Mouse (Mus musculus): ENCODE data around the gene Nosip.

Gene Nosip

GRCm38 (mm10) chr7:45061532-45062075, 625 bp upstream of the Nosip start:
- no peak for DNase-seq (ENCODE audit: low read depth, low spot score)

GRCm38 (mm10) chr7:45067190-45067999, 5.2 kb downstream of the Nosip start:
- H3K36me3 ChIP-seq (ENCODE audit: control insufficient read depth, insufficient read depth, low read length, poor library complexity, severe bottlenecking): no peaks in the 10 kb centered on the region
- no peak for DNase-seq (ENCODE audit: low read depth, low spot score)
- H3K27me3 ChIP-seq (ENCODE audit: control insufficient read depth, insufficient read depth, low read length, poor library complexity, severe bottlenecking): no peaks in the 10 kb centered on the region

More at GRCm38 (mm10) chr7:45061532-45062075, 625 bp upstream of the Nosip start:
- H3K27me3 ChIP-seq (ENCODE audit: control insufficient read depth, insufficient read depth, low read length, poor library complexity, severe bottlenecking): no peaks in the 10 kb centered on the region
- H3K36me3 ChIP-seq (ENCODE audit: control insufficient read depth, insufficient read depth, low read length, poor library complexity, severe bottlenecking): no peaks in the 10 kb centered on the region

- DNase-seq (ENCODE audit: low read depth, low spot score): peak; percentile 73
- H3K27me3 ChIP-seq (ENCODE audit: control insufficient read depth, insufficient read depth, low read length, poor library complexity, severe bottlenecking): no peaks in the 10 kb centered on the region
Observed at GRCm38 (mm10) chr7:45068000-45068318, 5.7 kb downstream of the Nosip start.

GRCm38 (mm10) chr7:45069671-45070070, 7.4 kb downstream of the Nosip start:
- no peaks in the 10 kb centered on the region; the same call in 1 of the 2 replicates for H3K36me3 ChIP-seq (ENCODE audit: control insufficient read depth, insufficient read depth, low read length, poor library complexity, severe bottlenecking)
- no peak for DNase-seq (ENCODE audit: low read depth, low spot score)

More at GRCm38 (mm10) chr7:45068000-45068318, 5.7 kb downstream of the Nosip start:
- H3K36me3 ChIP-seq (ENCODE audit: control insufficient read depth, insufficient read depth, low read length, poor library complexity, severe bottlenecking): no peaks in the 10 kb centered on the region

GRCm38 (mm10) chr7:45072230-45072629, 10.0 kb downstream of the Nosip start:
- Histone ChIP-seq H3K27me3 (ENCODE audit: control insufficient read depth, insufficient read depth, low read length, poor library complexity, severe bottlenecking) (no peaks in the 10 kb centered on the region), H3K36me3 (ENCODE audit: control insufficient read depth, insufficient read depth, low read length, poor library complexity, severe bottlenecking) (peaks cover 8% of the 10 kb centered on the region)
- DNase-seq (ENCODE audit: low read depth, low spot score): peak; percentile 54

More at GRCm38 (mm10) chr7:45069671-45070070, 7.4 kb downstream of the Nosip start:
- H3K27me3 ChIP-seq (ENCODE audit: control insufficient read depth, insufficient read depth, low read length, poor library complexity, severe bottlenecking): no peaks in the 10 kb centered on the region

GRCm38 (mm10) chr7:45073171-45073707, 11.0 kb downstream of the Nosip start:
- Histone ChIP-seq H3K27me3 (ENCODE audit: control insufficient read depth, insufficient read depth, low read length, poor library complexity, severe bottlenecking) (no peaks in the 10 kb centered on the region), H3K36me3 (ENCODE audit: control insufficient read depth, insufficient read depth, low read length, poor library complexity, severe bottlenecking) (peaks cover 9% of the 10 kb centered on the region)
- no peak for DNase-seq (ENCODE audit: low read depth, low spot score)

- DNase-seq (ENCODE audit: low read depth, low spot score): no peak
- H3K27me3 ChIP-seq (ENCODE audit: control insufficient read depth, insufficient read depth, low read length, poor library complexity, severe bottlenecking): no peaks in the 10 kb centered on the region
- H3K36me3 ChIP-seq (ENCODE audit: control insufficient read depth, insufficient read depth, low read length, poor library complexity, severe bottlenecking): peaks cover 9% of the 10 kb centered on the region
Observed at GRCm38 (mm10) chr7:45073949-45074348, 11.7 kb downstream of the Nosip start.

- H3K36me3 ChIP-seq (ENCODE audit: control insufficient read depth, insufficient read depth, low read length, poor library complexity, severe bottlenecking): peaks cover 9% of the 10 kb centered on the region
- H3K27me3 ChIP-seq (ENCODE audit: control insufficient read depth, insufficient read depth, low read length, poor library complexity, severe bottlenecking): no peaks in the 10 kb centered on the region
- no peak for DNase-seq (ENCODE audit: low read depth, low spot score)
Observed at GRCm38 (mm10) chr7:45075405-45075804, 13.2 kb downstream of the Nosip start.

GRCm38 (mm10) chr7:45076501-45076900, 14.3 kb downstream of the Nosip start:
- Histone ChIP-seq H3K27me3 (ENCODE audit: control insufficient read depth, insufficient read depth, low read length, poor library complexity, severe bottlenecking) (no peaks in the 10 kb centered on the region), H3K36me3 (ENCODE audit: control insufficient read depth, insufficient read depth, low read length, poor library complexity, severe bottlenecking) (peaks cover 9% of the 10 kb centered on the region)
- no peak for DNase-seq (ENCODE audit: low read depth, low spot score)

GRCm38 (mm10) chr7:45077322-45077721, 15.1 kb downstream of the Nosip start:
- H3K36me3 ChIP-seq (ENCODE audit: control insufficient read depth, insufficient read depth, low read length, poor library complexity, severe bottlenecking): peaks cover 9% of the 10 kb centered on the region
- H3K27me3 ChIP-seq (ENCODE audit: control insufficient read depth, insufficient read depth, low read length, poor library complexity, severe bottlenecking): no peaks in the 10 kb centered on the region
- DNase-seq (ENCODE audit: low read depth, low spot score): no peak

- Histone ChIP-seq H3K36me3 (ENCODE audit: control insufficient read depth, insufficient read depth, low read length, poor library complexity, severe bottlenecking) (peaks cover 9% of the 10 kb centered on the region), H3K27me3 (ENCODE audit: control insufficient read depth, insufficient read depth, low read length, poor library complexity, severe bottlenecking) (no peaks in the 10 kb centered on the region)
- DNase-seq (ENCODE audit: low read depth, low spot score): no peak
Observed at GRCm38 (mm10) chr7:45077829-45078228, 15.6 kb downstream of the Nosip start.

GRCm38 (mm10) chr7:45078513-45078912, 16.3 kb downstream of the Nosip start:
- H3K36me3 ChIP-seq (ENCODE audit: control insufficient read depth, insufficient read depth, low read length, poor library complexity, severe bottlenecking): peaks cover 9% of the 10 kb centered on the region
- DNase-seq (ENCODE audit: low read depth, low spot score): peak; percentile 87
- H3K27me3 ChIP-seq (ENCODE audit: control insufficient read depth, insufficient read depth, low read length, poor library complexity, severe bottlenecking): no peaks in the 10 kb centered on the region

- Histone ChIP-seq H3K27me3 (ENCODE audit: control insufficient read depth, insufficient read depth, low read length, poor library complexity, severe bottlenecking) (no peaks in the 10 kb centered on the region), H3K36me3 (ENCODE audit: control insufficient read depth, insufficient read depth, low read length, poor library complexity, severe bottlenecking) (peaks cover 9% of the 10 kb centered on the region)
- DNase-seq (ENCODE audit: low read depth, low spot score): peak; percentile 93
Observed at GRCm38 (mm10) chr7:45079856-45080255, 17.6 kb downstream of the Nosip start.

- Histone ChIP-seq H3K36me3 (ENCODE audit: control insufficient read depth, insufficient read depth, low read length, poor library complexity, severe bottlenecking) (peaks cover 9% of the 10 kb centered on the region), H3K27me3 (ENCODE audit: control insufficient read depth, insufficient read depth, low read length, poor library complexity, severe bottlenecking) (no peaks in the 10 kb centered on the region)
- no peak for DNase-seq (ENCODE audit: low read depth, low spot score)
Observed at GRCm38 (mm10) chr7:45081016-45081415, 18.8 kb downstream of the Nosip start.

All from splenic B cell, adult 2 months (primary cell).